Mouse (Mus musculus): ENCODE results near the gene Upp1.
"Not testable (repeated sequence)": the region's sequence is repeated elsewhere in the genome, so short reads cannot be mapped to it uniquely, and the experiment has no call there.

Gene Upp1

DNA sequence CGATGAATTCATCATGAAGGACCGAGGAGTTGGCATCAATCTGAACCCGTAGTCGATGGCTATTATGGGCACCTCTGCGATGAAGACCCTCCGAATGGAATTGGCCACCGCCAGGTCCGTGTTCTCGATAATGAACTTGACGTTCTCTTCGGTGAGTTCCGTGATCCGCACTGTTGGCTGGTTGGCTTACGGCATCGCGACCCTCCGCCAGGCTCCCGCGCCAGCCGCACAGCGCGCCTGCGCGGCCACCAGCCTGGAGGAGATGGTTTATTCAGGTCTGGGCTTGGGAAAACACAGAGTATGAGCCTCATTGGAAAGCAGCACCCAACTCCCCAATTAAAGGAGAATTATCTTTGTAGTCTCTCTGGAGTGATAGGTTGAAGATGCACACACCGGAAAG is 32.5 kb downstream of the Upp1 start:
- in situ Hi-C loops (cut with MboI; ENCODE audit: low sequenced_read_pairs) = not testable (repeated sequence)

DNA sequence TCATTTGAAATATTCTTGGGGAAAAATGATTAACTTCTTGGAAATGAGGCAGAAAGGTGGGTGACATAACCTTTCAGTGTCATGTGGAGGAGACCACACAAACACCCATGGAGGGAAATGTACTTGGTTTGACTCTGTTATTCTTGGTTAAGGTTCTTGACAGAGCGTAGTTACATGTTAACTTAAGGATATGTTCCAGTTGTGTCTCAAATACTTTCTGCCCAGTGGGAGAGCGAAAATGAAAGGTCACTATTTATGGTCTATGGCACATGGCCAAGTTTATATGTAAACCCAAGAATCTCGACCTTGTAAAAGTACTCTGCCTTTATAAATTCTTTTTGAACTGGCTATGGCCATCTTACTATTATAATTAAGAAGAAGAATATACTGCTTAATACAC is 42.0 kb downstream of the Upp1 start:
- in situ Hi-C loops (cut with MboI; ENCODE audit: low sequenced_read_pairs) = no loop called here

DNA sequence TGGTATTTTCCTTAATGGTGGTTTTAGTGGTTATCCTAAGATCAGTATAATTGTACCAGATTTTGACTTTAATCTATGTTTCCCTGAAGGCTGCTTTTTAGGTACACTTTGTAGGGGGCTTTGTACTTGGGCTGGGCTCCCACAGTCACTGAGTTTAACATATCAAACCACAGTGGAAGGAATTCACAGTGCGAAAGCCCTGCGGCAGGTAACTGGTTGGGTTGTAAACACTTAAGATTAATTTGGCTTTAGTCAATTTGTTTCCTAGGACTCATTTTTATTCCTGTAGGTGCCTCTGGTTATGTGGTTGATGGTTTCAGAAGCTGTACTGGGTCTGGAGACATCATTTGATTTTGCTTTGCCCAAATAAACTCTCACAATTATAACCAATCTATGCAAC is 49.4 kb downstream of the Upp1 start:
- in situ Hi-C loops (cut with MboI; ENCODE audit: low sequenced_read_pairs) = no loop called here

DNA sequence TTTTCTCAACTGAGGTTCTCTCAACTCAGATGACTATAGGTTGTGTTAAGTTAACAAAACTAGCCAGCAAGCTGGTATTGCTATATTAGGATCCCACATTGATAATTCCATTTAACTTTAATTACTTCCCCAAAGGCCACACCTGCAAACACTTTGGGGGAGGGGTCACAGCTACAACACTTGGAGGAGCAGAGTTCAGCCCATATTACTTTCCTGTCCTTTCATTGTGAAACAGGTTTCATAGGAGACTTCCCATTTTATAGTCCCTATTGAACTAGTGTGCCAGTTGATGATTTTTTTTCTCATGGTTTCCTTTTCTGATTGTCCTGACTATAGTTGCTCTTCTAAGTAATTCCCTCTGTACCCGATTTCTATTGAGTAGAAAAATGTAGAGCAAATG is 63.6 kb downstream of the Upp1 start:
- in situ Hi-C loops (cut with MboI; ENCODE audit: low sequenced_read_pairs) = no loop called here

Measured in CH12F3 (cell line).